Mouse (Mus musculus): ENCODE results near the gene Gm44596. TPM values are rescaled to one million over a fixed set of nuclear protein-coding genes. Genes with fewer than 3 reads are reported as not detected.

Gene Gm44596
- polyA plus RNA-seq, 1 experiment: not detected

DNA sequence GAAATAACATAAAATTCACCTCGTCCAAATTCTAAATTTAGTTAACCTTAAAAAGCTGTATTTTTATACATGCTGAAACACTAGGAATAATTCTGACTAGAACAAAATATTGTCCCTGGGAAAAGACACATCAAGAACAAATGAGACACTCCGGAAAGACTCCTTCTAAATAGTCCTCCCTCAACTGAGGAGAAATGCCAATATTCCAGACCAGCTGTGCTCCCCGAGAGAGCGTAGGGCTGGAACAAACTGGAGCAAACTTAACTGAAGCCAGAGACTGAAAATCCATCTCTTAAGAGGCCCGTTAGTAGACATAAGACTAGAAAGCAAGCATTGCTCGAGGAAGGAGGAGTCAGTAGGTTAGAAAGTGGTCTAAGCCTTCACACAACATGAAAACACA is 28.5 kb upstream of the Gm44596 start:
- WGBS: 86% methylated on average over 6 of the region's 6 CpGs
- Histone ChIP-seq H3K36me3 (ENCODE audit: control insufficient read depth, insufficient read depth, low read length) (no peaks in the 10 kb centered on the region), H3K27ac (ENCODE audit: insufficient read depth, low read length) (no peak overlapping the region), H3K4me3 (ENCODE audit: extremely low read depth, insufficient read depth, insufficient read length) (no peak overlapping the region), H3K27me3 (ENCODE audit: control insufficient read depth, insufficient read depth, low read length) (no peaks in the 10 kb centered on the region), H3K4me1 (ENCODE audit: control insufficient read depth, insufficient read depth, insufficient read length) (no peaks in the 10 kb centered on the region; the same call in 1 of the 2 replicates)
- no peak for DNase-seq (ENCODE audit: low read depth in 1 of 2, low spot score in 2 of 2)
- no peak for TF ChIP-seq CTCF (IDR thresholded peaks at IDR 0.05; ENCODE audit: extremely low read depth, insufficient read depth, insufficient read length, insufficient replicate concordance)
- no peak for TF ChIP-seq POLR2A (IDR thresholded peaks at IDR 0.05; ENCODE audit: low read depth, low read length)

- no peak for DNase-seq (ENCODE audit: low read depth in 1 of 2, low spot score in 2 of 2)
- Histone ChIP-seq H3K36me3 (ENCODE audit: control insufficient read depth, insufficient read depth, low read length) (no peaks in the 10 kb centered on the region), H3K4me3 (ENCODE audit: extremely low read depth, insufficient read depth, insufficient read length) (no peak overlapping the region), H3K27ac (ENCODE audit: insufficient read depth, low read length) (no peak overlapping the region; the same call in 1 of the 2 replicates), H3K27me3 (ENCODE audit: control insufficient read depth, insufficient read depth, low read length) (no peaks in the 10 kb centered on the region), H3K4me1 (ENCODE audit: control insufficient read depth, insufficient read depth, insufficient read length) (no peaks in the 10 kb centered on the region; the same call in 1 of the 2 replicates)
- WGBS: 22% methylated on average over 7 of the region's 7 CpGs
- no peak for TF ChIP-seq CTCF (IDR thresholded peaks at IDR 0.05; ENCODE audit: extremely low read depth, insufficient read depth, insufficient read length, insufficient replicate concordance)
- no peak for TF ChIP-seq POLR2A (IDR thresholded peaks at IDR 0.05; ENCODE audit: low read depth, low read length)
Observed at GRCm38 (mm10) chr6:128349711-128350110, 25.6 kb upstream of the Gm44596 start.

GRCm38 (mm10) chr6:128354140-128354539 is 21.2 kb upstream of the Gm44596 start:
- no peak for DNase-seq (ENCODE audit: low read depth in 1 of 2, low spot score in 2 of 2)
- Histone ChIP-seq H3K27ac (ENCODE audit: insufficient read depth, low read length) (no peak overlapping the region), H3K4me1 (ENCODE audit: control insufficient read depth, insufficient read depth, insufficient read length) (peaks cover 4% of the 10 kb centered on the region; the same call in 1 of the 2 replicates), H3K27me3 (ENCODE audit: control insufficient read depth, insufficient read depth, low read length) (peaks cover 4% of the 10 kb centered on the region; the same call in 1 of the 2 replicates), H3K36me3 (ENCODE audit: control insufficient read depth, insufficient read depth, low read length) (peaks cover 5% of the 10 kb centered on the region; the same call in 1 of the 2 replicates), H3K4me3 (ENCODE audit: extremely low read depth, insufficient read depth, insufficient read length) (no peak overlapping the region)
- WGBS: 66% methylated on average over 3 of the region's 3 CpGs
- TF ChIP-seq CTCF (IDR thresholded peaks at IDR 0.05; ENCODE audit: extremely low read depth, insufficient read depth, insufficient read length, insufficient replicate concordance) (no peak), POLR2A (IDR thresholded peaks at IDR 0.05; ENCODE audit: low read depth, low read length) (no peak)

GRCm38 (mm10) chr6:128355201-128355681 is 20.1 kb upstream of the Gm44596 start:
- H3K4me3 ChIP-seq (ENCODE audit: extremely low read depth, insufficient read depth, insufficient read length): peak overlapping the region; percentile 84
- no peak for DNase-seq (ENCODE audit: low read depth in 1 of 2, low spot score in 2 of 2)
- TF ChIP-seq POLR2A (IDR thresholded peaks at IDR 0.05; ENCODE audit: low read depth, low read length) (no peak), CTCF (IDR thresholded peaks at IDR 0.05; ENCODE audit: extremely low read depth, insufficient read depth, insufficient read length, insufficient replicate concordance) (no peak)
- peaks cover 5% of the 10 kb centered on the region; the same call in 1 of the 2 replicates for H3K36me3 ChIP-seq (ENCODE audit: control insufficient read depth, insufficient read depth, low read length)
- H3K4me1 ChIP-seq (ENCODE audit: control insufficient read depth, insufficient read depth, insufficient read length): peaks cover 4% of the 10 kb centered on the region; the same call in 1 of the 2 replicates
- 1% methylated on average over 28 of the region's 28 CpGs for WGBS
- peak overlapping the region; percentile 33; the same call in 1 of the 2 replicates for H3K27ac ChIP-seq (ENCODE audit: insufficient read depth, low read length)
- H3K27me3 ChIP-seq (ENCODE audit: control insufficient read depth, insufficient read depth, low read length): peaks cover 4% of the 10 kb centered on the region; the same call in 1 of the 2 replicates

GRCm38 (mm10) chr6:128355726-128356416 is 19.4 kb upstream of the Gm44596 start, which contains the start of gene Tulp3:
Gene Tulp3 (minus strand): TSS chr6:128355851.
- Histone ChIP-seq H3K4me3 (ENCODE audit: extremely low read depth, insufficient read depth, insufficient read length) (peak within 1 kb of the TSS; percentile 84), H3K36me3 (ENCODE audit: control insufficient read depth, insufficient read depth, low read length) (peaks cover 5% of the 10 kb centered on the region; the same call in 1 of the 2 replicates), H3K27ac (ENCODE audit: insufficient read depth, low read length) (peak within 1 kb of the TSS; percentile 33), H3K4me1 (ENCODE audit: control insufficient read depth, insufficient read depth, insufficient read length) (peaks cover 4% of the 10 kb centered on the region; the same call in 1 of the 2 replicates), H3K27me3 (ENCODE audit: control insufficient read depth, insufficient read depth, low read length) (peaks cover 4% of the 10 kb centered on the region; the same call in 1 of the 2 replicates)
- DNase-seq (ENCODE audit: low read depth in 1 of 2, low spot score in 2 of 2): peak; percentile 55 to 84
- TF ChIP-seq POLR2A (IDR thresholded peaks at IDR 0.05; ENCODE audit: low read depth, low read length): no peak
- TF ChIP-seq CTCF (IDR thresholded peaks at IDR 0.05; ENCODE audit: extremely low read depth, insufficient read depth, insufficient read length, insufficient replicate concordance): no peak
- 2% methylated on average over 41 of the region's 42 CpGs for WGBS

DNA sequence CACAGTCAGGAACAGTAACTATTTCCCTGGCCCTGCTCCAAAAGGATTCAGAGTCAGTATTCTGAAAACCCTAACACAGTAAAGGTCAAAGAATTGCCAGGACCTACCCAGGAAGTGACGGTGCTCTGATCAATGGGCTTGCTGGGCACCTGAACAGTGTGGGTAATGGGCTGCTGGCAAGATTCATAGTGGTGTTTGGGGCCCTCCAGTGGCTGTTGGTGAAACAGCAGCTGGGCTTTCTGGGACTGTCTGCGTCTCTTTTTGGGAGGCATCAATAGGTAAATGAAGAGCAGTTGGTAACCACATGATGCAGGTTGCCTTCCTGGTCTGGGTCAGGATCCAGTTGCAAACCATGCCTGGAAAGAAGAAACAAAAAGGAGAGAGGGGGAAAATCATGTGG is 16.3 kb upstream of the Gm44596 start:
- 43% methylated on average over 2 of the region's 2 CpGs for WGBS
- Histone ChIP-seq H3K36me3 (ENCODE audit: control insufficient read depth, insufficient read depth, low read length) (peaks cover 5% of the 10 kb centered on the region; the same call in 1 of the 2 replicates), H3K27ac (ENCODE audit: insufficient read depth, low read length) (no peak overlapping the region), H3K4me3 (ENCODE audit: extremely low read depth, insufficient read depth, insufficient read length) (no peak overlapping the region), H3K4me1 (ENCODE audit: control insufficient read depth, insufficient read depth, insufficient read length) (peaks cover 7% of the 10 kb centered on the region; the same call in 1 of the 2 replicates), H3K27me3 (ENCODE audit: control insufficient read depth, insufficient read depth, low read length) (peaks cover 4% of the 10 kb centered on the region; the same call in 1 of the 2 replicates)
- TF ChIP-seq CTCF (IDR thresholded peaks at IDR 0.05; ENCODE audit: extremely low read depth, insufficient read depth, insufficient read length, insufficient replicate concordance) (peak; percentile 70; the same call in 1 of the 2 replicates), POLR2A (IDR thresholded peaks at IDR 0.05; ENCODE audit: low read depth, low read length) (no peak)
- DNase-seq (ENCODE audit: low read depth in 1 of 2, low spot score in 2 of 2): peak in 1 of 2 experiments; percentile 67

Measured in spleen, adult 2 months (tissue).